ENCODE assay signal across 28 mouse cellular contexts in genomic region chr17:88590251-88590650, GRCm38 (mm10). TPM values are rescaled to one million over a fixed set of nuclear protein-coding genes. Genes with fewer than 3 reads are reported as not detected.
A peak's percentile ranks its signal among the peaks of the same experiment; 100 is the strongest.
DNase-seq lines count a peak whose midpoint lies in the region; ATAC-seq and TF ChIP-seq lines count a peak whose summit lies in the region.
"Had no signal": no experiment of that assay in that cellular context is flagged by ENCODE, and none has a peak within 500 bp of the region (broad histone marks: within the 10 kb centered on the region; RNA-seq: fewer than 3 reads in every experiment).

No protein-coding gene starts in this region.

- ATAC-seq in hindbrain, embryonic 13.5 days (ENCODE audit: low FRiP score) = no peak
- ATAC-seq in hindbrain, embryonic 14.5 days (ENCODE audit: low FRiP score) = no peak
- no peak for ATAC-seq in lung, embryonic 14.5 days (ENCODE audit: insufficient read depth)
- ATAC-seq: forebrain, embryonic 15.5 days; intestine, postnatal 0 days; midbrain, embryonic 13.5 days; Patski had no signal

- no peaks in the 10 kb centered on the region for H3K4me1 ChIP-seq in hindbrain, embryonic 13.5 days (replicated peaks)
- H3K4me1 ChIP-seq in hindbrain, embryonic 14.5 days (replicated peaks; ENCODE audit: control insufficient read depth, insufficient read depth, low read length) = no peaks in the 10 kb centered on the region
- H3K4me1 ChIP-seq in lung, embryonic 14.5 days (ENCODE audit: insufficient read depth) = no peaks in the 10 kb centered on the region
- H3K4me1 ChIP-seq: embryonic facial prominence, embryonic 13.5 days; forebrain, embryonic 15.5 days; heart, embryonic 12.5 days; limb, embryonic 13.5 days; midbrain, embryonic 13.5 days had no signal

- H3K9me3 ChIP-seq in hindbrain, embryonic 13.5 days = no peaks in the 10 kb centered on the region
- no peaks in the 10 kb centered on the region for H3K9me3 ChIP-seq in hindbrain, embryonic 14.5 days (ENCODE audit: control insufficient read depth, low read length)
- H3K9me3 ChIP-seq in lung, embryonic 14.5 days (ENCODE audit: low read depth, low read length) = no peaks in the 10 kb centered on the region
- H3K9me3 ChIP-seq: embryonic facial prominence, embryonic 13.5 days; forebrain, embryonic 15.5 days; heart, embryonic 12.5 days; limb, embryonic 13.5 days; megakaryocyte, embryonic 14.5 days; midbrain, embryonic 13.5 days had no signal

- no peak overlapping the region for H3K9ac ChIP-seq in hindbrain, embryonic 13.5 days
- H3K9ac ChIP-seq in hindbrain, embryonic 14.5 days = no peak overlapping the region
- H3K9ac ChIP-seq in lung, embryonic 14.5 days = no peak overlapping the region
- H3K9ac ChIP-seq: embryonic facial prominence, embryonic 13.5 days; forebrain, embryonic 15.5 days; heart, embryonic 12.5 days; limb, embryonic 13.5 days; midbrain, embryonic 13.5 days had no signal

- H3K4me2 ChIP-seq in hindbrain, embryonic 13.5 days = no peak overlapping the region
- no peak overlapping the region for H3K4me2 ChIP-seq in hindbrain, embryonic 14.5 days (replicated peaks)
- H3K4me2 ChIP-seq in lung, embryonic 14.5 days = no peak overlapping the region
- H3K4me2 ChIP-seq: embryonic facial prominence, embryonic 13.5 days; forebrain, embryonic 15.5 days; heart, embryonic 12.5 days; limb, embryonic 13.5 days; liver, embryonic 11.5 days; midbrain, embryonic 13.5 days had no signal

- H3K36me3 ChIP-seq in hindbrain, embryonic 13.5 days = peaks cover 53% of the 10 kb centered on the region
- H3K36me3 ChIP-seq in hindbrain, embryonic 14.5 days (replicated peaks; ENCODE audit: control insufficient read depth, insufficient read depth) = peaks cover 54% of the 10 kb centered on the region
- H3K36me3 ChIP-seq in lung, embryonic 14.5 days (ENCODE audit: insufficient read depth) = peaks cover 27% of the 10 kb centered on the region

- DNase-seq in cerebellum, postnatal 14 days = peak; percentile 39 to 43
- DNase-seq in cerebellum, adult 11 months = no peak
- DNase-seq in hindbrain, embryonic 14.5 days (ENCODE audit: low spot score) = no peak
- DNase-seq in lung, embryonic 14.5 days = peak; percentile 22
- no peak for DNase-seq in lung, postnatal 25 days (ENCODE audit: low spot score)
- no peak for DNase-seq in spleen, postnatal 10 days (ENCODE audit: low spot score in 2 of 2)
- DNase-seq: adrenal gland, postnatal 25 days; cerebellum, adult 2 months; embryo, embryonic 11 days; heart, adult 2 months; heart, postnatal 4 days; kidney, adult 9 months; kidney, postnatal 10 days; layer of hippocampus, adult 9-11 months; lung, postnatal 4 days; thymus, adult 2 months; thymus, postnatal 36 days had no signal

- no peaks in the 10 kb centered on the region for H3K27me3 ChIP-seq in hindbrain, embryonic 13.5 days
- no peaks in the 10 kb centered on the region for H3K27me3 ChIP-seq in hindbrain, embryonic 14.5 days (ENCODE audit: control insufficient read depth, insufficient read depth, low read length)
- no peaks in the 10 kb centered on the region for H3K27me3 ChIP-seq in lung, embryonic 14.5 days (ENCODE audit: insufficient read depth, low read length)
- H3K27me3 ChIP-seq: embryonic facial prominence, embryonic 13.5 days; forebrain, embryonic 15.5 days; heart, embryonic 12.5 days; limb, embryonic 13.5 days; megakaryocyte, embryonic 14.5 days; midbrain, embryonic 13.5 days; Patski had no signal

- 76% methylated on average over 6 of the region's 6 CpGs for WGBS in hindbrain, embryonic 13.5 days
- 70% methylated on average over 6 of the region's 6 CpGs for WGBS in hindbrain, embryonic 14.5 days
- 79% methylated on average over 6 of the region's 6 CpGs for whole genome bisulfite sequencing in lung, embryonic 14.5 days

- peak overlapping the region; percentile 52 for H3K27ac ChIP-seq in hindbrain, embryonic 13.5 days
- H3K27ac ChIP-seq in hindbrain, embryonic 14.5 days = no peak overlapping the region
- no peak overlapping the region for H3K27ac ChIP-seq in lung, embryonic 14.5 days (ENCODE audit: low read depth)
- H3K27ac ChIP-seq: embryonic facial prominence, embryonic 13.5 days; forebrain, embryonic 15.5 days; heart, adult 2 months; limb, embryonic 13.5 days; midbrain, embryonic 13.5 days had no signal

- H3K4me3 ChIP-seq in hindbrain, embryonic 13.5 days = no peak overlapping the region
- no peak overlapping the region for H3K4me3 ChIP-seq in hindbrain, embryonic 14.5 days (replicated peaks; ENCODE audit: low read length)
- no peak overlapping the region for H3K4me3 ChIP-seq in lung, embryonic 14.5 days (ENCODE audit: low read depth, low read length)
- H3K4me3 ChIP-seq: embryonic facial prominence, embryonic 13.5 days; erythroblast, embryonic 14.5 days; forebrain, embryonic 15.5 days; heart, adult 2 months; heart, embryonic 12.5 days; limb, embryonic 13.5 days; megakaryocyte, embryonic 14.5 days; midbrain, embryonic 13.5 days had no signal

- TF ChIP-seq CTCF in lung, embryonic 14.5 days (IDR thresholded peaks at IDR 0.05; ENCODE audit: low read depth) = no peak

RNA-seq across cellular contexts. Expression of gene Ston1, which starts 7.2 kb away (rescaled TPM):
- 2.0 and 2.6 TPM in 2 replicates for polyA plus RNA-seq in hindbrain, embryonic 13.5 days (2015; fragmentation: Nextera tagmentation; extraction: Ambion mirVana)
- 2.3 and 3.4 TPM in 2 replicates for polyA plus RNA-seq in hindbrain, embryonic 14.5 days (2014; fragmentation: Nextera tagmentation; extraction: Ambion mirVana)
- polyA plus RNA-seq in lung, embryonic 14.5 days (2014; fragmentation: Nextera tagmentation; extraction: Ambion mirVana) = 11.0 and 11.7 TPM in 2 replicates
- polyA plus RNA-seq: erythroblast, embryonic 14.5 days had no signal

Comparison
In these comparisons a context has a peak if more than half of its experiments do, and no peak if none do; other contexts are left out.
1. DNase-seq: peak in cerebellum, postnatal 14 days (2 of 2) and lung, embryonic 14.5 days (single experiment); none in cerebellum, adult 11 months (single experiment), hindbrain, embryonic 14.5 days (single experiment), lung, postnatal 25 days (single experiment) and spleen, postnatal 10 days (0 of 2).